Mouse (Mus musculus): Measurements from ENCODE around the gene U90926. TPM values are rescaled to one million over a fixed set of nuclear protein-coding genes. Genes with fewer than 3 reads are reported as not detected.
A peak's percentile ranks its signal among the peaks of the same experiment; 100 is the strongest.

Gene U90926
- polyA plus RNA-seq, 1 experiment from 2014 or later: not detected

GRCm38 (mm10) chr5:92244900-92245299 lies 29.7 kb upstream of the U90926 start:
- no peaks in the 10 kb centered on the region for H3K4me1 ChIP-seq (ENCODE audit: control insufficient read depth, insufficient read depth, low read length)
- H3K9ac ChIP-seq (ENCODE audit: low read length): no peak overlapping the region
- H3K4me3 ChIP-seq (ENCODE audit: low read depth, low read length): no peak overlapping the region
- DNase-seq (ENCODE audit: low spot score) (no peak), ATAC-seq (no peak)
- no peaks in the 10 kb centered on the region for H3K36me3 ChIP-seq (ENCODE audit: control insufficient read depth, insufficient read depth, low read length)
- WGBS: 92% methylated on average over 2 of the region's 2 CpGs
- no peaks in the 10 kb centered on the region for H3K9me3 ChIP-seq (replicated peaks; ENCODE audit: control insufficient read depth, low read length)
- H3K27ac ChIP-seq (ENCODE audit: low read depth, low read length): no peak overlapping the region
- no peak overlapping the region for H3K4me2 ChIP-seq (ENCODE audit: low read length)
- H3K27me3 ChIP-seq (replicated peaks; ENCODE audit: control insufficient read depth, insufficient read depth, low read length): no peaks in the 10 kb centered on the region

GRCm38 (mm10) chr5:92240769-92241168 lies 25.6 kb upstream of the U90926 start:
- H3K9ac ChIP-seq (ENCODE audit: low read length): no peak overlapping the region
- no peak overlapping the region for H3K27ac ChIP-seq (ENCODE audit: low read depth, low read length)
- H3K4me2 ChIP-seq (ENCODE audit: low read length): no peak overlapping the region
- DNase-seq (ENCODE audit: low spot score) (peak; percentile 70), ATAC-seq (peak; percentile 62; the same call in 1 of the 2 replicates)
- H3K27me3 ChIP-seq (replicated peaks; ENCODE audit: control insufficient read depth, insufficient read depth, low read length): no peaks in the 10 kb centered on the region
- WGBS: 75% methylated on average over 12 of the region's 12 CpGs
- no peaks in the 10 kb centered on the region for H3K4me1 ChIP-seq (ENCODE audit: control insufficient read depth, insufficient read depth, low read length)
- no peaks in the 10 kb centered on the region for H3K9me3 ChIP-seq (replicated peaks; ENCODE audit: control insufficient read depth, low read length)
- no peak overlapping the region for H3K4me3 ChIP-seq (ENCODE audit: low read depth, low read length)
- no peaks in the 10 kb centered on the region for H3K36me3 ChIP-seq (ENCODE audit: control insufficient read depth, insufficient read depth, low read length)

- Histone ChIP-seq H3K4me1 (ENCODE audit: control insufficient read depth, insufficient read depth, low read length) (no peaks in the 10 kb centered on the region), H3K27me3 (replicated peaks; ENCODE audit: control insufficient read depth, insufficient read depth, low read length) (no peaks in the 10 kb centered on the region), H3K9ac (ENCODE audit: low read length) (no peak overlapping the region), H3K36me3 (ENCODE audit: control insufficient read depth, insufficient read depth, low read length) (no peaks in the 10 kb centered on the region), H3K9me3 (replicated peaks; ENCODE audit: control insufficient read depth, low read length) (no peaks in the 10 kb centered on the region), H3K4me3 (ENCODE audit: low read depth, low read length) (no peak overlapping the region), H3K27ac (ENCODE audit: low read depth, low read length) (no peak overlapping the region), H3K4me2 (ENCODE audit: low read length) (peak overlapping the region; percentile 27)
- ATAC-seq (peak; percentile 72), DNase-seq (ENCODE audit: low spot score) (peak; percentile 75)
- WGBS: 45% methylated on average over 29 of the region's 29 CpGs
Measured at GRCm38 (mm10) chr5:92239333-92240232, 24.4 kb upstream of the U90926 start.

GRCm38 (mm10) chr5:92234939-92235557 lies 19.8 kb upstream of the U90926 start:
- 76% methylated on average over 5 of the region's 5 CpGs for WGBS
- no peak overlapping the region for H3K4me3 ChIP-seq (ENCODE audit: low read depth, low read length)

GRCm38 (mm10) chr5:92233366-92233765 lies 18.2 kb upstream of the U90926 start:
- H3K27me3 ChIP-seq (replicated peaks; ENCODE audit: control insufficient read depth, insufficient read depth, low read length): no peaks in the 10 kb centered on the region
- no peak overlapping the region for H3K4me2 ChIP-seq (ENCODE audit: low read length)
- H3K9ac ChIP-seq (ENCODE audit: low read length): no peak overlapping the region
- H3K27ac ChIP-seq (ENCODE audit: low read depth, low read length): no peak overlapping the region
- H3K36me3 ChIP-seq (ENCODE audit: control insufficient read depth, insufficient read depth, low read length): no peaks in the 10 kb centered on the region
- WGBS: 86% methylated on average over 4 of the region's 4 CpGs
- no peaks in the 10 kb centered on the region for H3K4me1 ChIP-seq (ENCODE audit: control insufficient read depth, insufficient read depth, low read length)
- no peak overlapping the region for H3K4me3 ChIP-seq (ENCODE audit: low read depth, low read length)
- no peaks in the 10 kb centered on the region for H3K9me3 ChIP-seq (replicated peaks; ENCODE audit: control insufficient read depth, low read length)
- ATAC-seq (no peak), DNase-seq (ENCODE audit: low spot score) (no peak)

More at GRCm38 (mm10) chr5:92234939-92235557, 19.8 kb upstream of the U90926 start:
- H3K27me3 ChIP-seq (replicated peaks; ENCODE audit: control insufficient read depth, insufficient read depth, low read length): no peaks in the 10 kb centered on the region
- H3K9me3 ChIP-seq (replicated peaks; ENCODE audit: control insufficient read depth, low read length): no peaks in the 10 kb centered on the region
- no peaks in the 10 kb centered on the region for H3K36me3 ChIP-seq (ENCODE audit: control insufficient read depth, insufficient read depth, low read length)
- H3K27ac ChIP-seq (ENCODE audit: low read depth, low read length): no peak overlapping the region
- H3K4me1 ChIP-seq (ENCODE audit: control insufficient read depth, insufficient read depth, low read length): no peaks in the 10 kb centered on the region
- DNase-seq (ENCODE audit: low spot score) (no peak), ATAC-seq (no peak)
- H3K9ac ChIP-seq (ENCODE audit: low read length): no peak overlapping the region
- H3K4me2 ChIP-seq (ENCODE audit: low read length): no peak overlapping the region

DNA sequence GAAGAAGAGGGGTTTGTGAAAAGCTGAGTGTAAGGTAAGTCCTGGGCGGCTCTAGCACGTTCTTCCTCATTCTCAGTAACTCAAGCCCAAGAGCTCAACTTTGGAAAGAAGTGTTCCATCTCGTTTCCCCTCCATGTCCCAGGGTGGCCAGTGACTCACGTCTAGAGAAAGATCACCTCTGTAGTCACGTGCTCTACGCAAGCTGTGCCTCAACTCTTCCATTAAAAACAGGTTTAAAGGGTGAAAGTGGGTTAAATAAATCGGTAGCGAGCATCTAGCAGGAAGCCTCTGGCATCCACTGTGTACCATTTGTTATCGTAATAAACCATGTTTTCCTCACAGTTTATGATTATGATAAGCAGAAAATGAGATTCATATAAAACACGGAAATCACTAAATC lies 16.6 kb upstream of the U90926 start:
- Histone ChIP-seq H3K9me3 (replicated peaks; ENCODE audit: control insufficient read depth, low read length) (no peaks in the 10 kb centered on the region), H3K27ac (ENCODE audit: low read depth, low read length) (no peak overlapping the region), H3K4me3 (ENCODE audit: low read depth, low read length) (no peak overlapping the region), H3K4me1 (ENCODE audit: control insufficient read depth, insufficient read depth, low read length) (no peaks in the 10 kb centered on the region), H3K36me3 (ENCODE audit: control insufficient read depth, insufficient read depth, low read length) (no peaks in the 10 kb centered on the region), H3K27me3 (replicated peaks; ENCODE audit: control insufficient read depth, insufficient read depth, low read length) (no peaks in the 10 kb centered on the region), H3K4me2 (ENCODE audit: low read length) (no peak overlapping the region), H3K9ac (ENCODE audit: low read length) (no peak overlapping the region)
- WGBS: 81% methylated on average over 10 of the region's 10 CpGs
- no peak for ATAC-seq
- DNase-seq (ENCODE audit: low spot score): no peak

DNA sequence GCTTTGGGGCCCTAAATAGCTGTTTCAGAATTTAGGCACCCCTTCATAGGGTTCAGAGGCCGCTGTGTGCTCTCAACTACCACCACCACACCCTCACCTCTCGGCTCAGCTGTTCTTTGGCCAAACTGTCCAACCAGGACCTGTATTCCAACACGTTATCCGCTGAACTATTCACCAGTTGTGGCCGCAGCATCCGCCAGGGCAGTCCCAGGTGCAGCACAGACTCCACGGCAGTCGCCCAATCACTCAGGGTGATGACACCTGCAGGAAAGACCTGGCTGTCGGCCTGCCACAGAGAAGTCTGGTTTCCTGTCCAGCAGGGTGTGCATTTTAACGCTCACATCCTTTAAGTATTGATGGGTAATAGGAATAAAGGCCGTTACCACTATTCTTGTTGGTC lies 15.1 kb upstream of the U90926 start:
- WGBS: 87% methylated on average over 11 of the region's 11 CpGs
- DNase-seq (ENCODE audit: low spot score) (no peak), ATAC-seq (no peak)
- no peaks in the 10 kb centered on the region for H3K9me3 ChIP-seq (replicated peaks; ENCODE audit: control insufficient read depth, low read length)
- no peak overlapping the region for H3K4me3 ChIP-seq (ENCODE audit: low read depth, low read length)
- H3K4me2 ChIP-seq (ENCODE audit: low read length): no peak overlapping the region
- H3K27ac ChIP-seq (ENCODE audit: low read depth, low read length): no peak overlapping the region
- no peak overlapping the region for H3K9ac ChIP-seq (ENCODE audit: low read length)
- H3K27me3 ChIP-seq (replicated peaks; ENCODE audit: control insufficient read depth, insufficient read depth, low read length): no peaks in the 10 kb centered on the region
- H3K4me1 ChIP-seq (ENCODE audit: control insufficient read depth, insufficient read depth, low read length): no peaks in the 10 kb centered on the region
- no peaks in the 10 kb centered on the region for H3K36me3 ChIP-seq (ENCODE audit: control insufficient read depth, insufficient read depth, low read length)

DNA sequence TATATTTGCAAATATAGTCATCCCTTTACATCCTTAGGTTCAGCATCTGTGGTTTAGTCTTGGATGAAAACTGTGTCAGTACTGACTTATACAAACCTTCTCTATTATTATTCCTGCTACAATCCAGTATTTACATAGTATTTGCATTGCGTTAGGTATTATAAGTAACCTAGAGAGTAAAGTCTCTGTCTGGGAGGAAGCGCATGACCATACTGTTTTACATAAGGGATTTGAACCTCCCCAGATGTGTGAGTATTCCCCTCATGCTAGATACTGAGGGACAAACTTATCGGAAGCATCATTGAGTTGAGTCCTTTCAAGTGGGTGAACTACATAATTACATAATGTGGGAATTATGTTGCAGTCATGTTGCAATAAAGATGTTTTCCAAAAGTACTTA lies 14.3 kb upstream of the U90926 start:
- ATAC-seq: no peak
- Histone ChIP-seq H3K4me2 (ENCODE audit: low read length) (no peak overlapping the region), H3K27ac (ENCODE audit: low read depth, low read length) (no peak overlapping the region), H3K27me3 (replicated peaks; ENCODE audit: control insufficient read depth, insufficient read depth, low read length) (no peaks in the 10 kb centered on the region), H3K4me3 (ENCODE audit: low read depth, low read length) (no peak overlapping the region), H3K4me1 (ENCODE audit: control insufficient read depth, insufficient read depth, low read length) (no peaks in the 10 kb centered on the region), H3K9ac (ENCODE audit: low read length) (no peak overlapping the region), H3K9me3 (replicated peaks; ENCODE audit: control insufficient read depth, low read length) (no peaks in the 10 kb centered on the region), H3K36me3 (ENCODE audit: control insufficient read depth, insufficient read depth, low read length) (no peaks in the 10 kb centered on the region)
- WGBS: 96% methylated on average over 3 of the region's 3 CpGs
- no peak for DNase-seq (ENCODE audit: low spot score)

- Histone ChIP-seq H3K9ac (ENCODE audit: low read length) (no peak overlapping the region), H3K4me1 (ENCODE audit: control insufficient read depth, insufficient read depth, low read length) (no peaks in the 10 kb centered on the region), H3K27ac (ENCODE audit: low read depth, low read length) (no peak overlapping the region), H3K9me3 (replicated peaks; ENCODE audit: control insufficient read depth, low read length) (no peaks in the 10 kb centered on the region), H3K4me3 (ENCODE audit: low read depth, low read length) (no peak overlapping the region), H3K4me2 (ENCODE audit: low read length) (no peak overlapping the region), H3K36me3 (ENCODE audit: control insufficient read depth, insufficient read depth, low read length) (no peaks in the 10 kb centered on the region), H3K27me3 (replicated peaks; ENCODE audit: control insufficient read depth, insufficient read depth, low read length) (no peaks in the 10 kb centered on the region)
- 29% methylated on average over 10 of the region's 10 CpGs for WGBS
- no peak for ATAC-seq
- no peak for DNase-seq (ENCODE audit: low spot score)
Measured at GRCm38 (mm10) chr5:92228776-92229175, 13.6 kb upstream of the U90926 start.
